Mouse (Mus musculus) MEL (cell line): ENCODE results near the gene 1110051M20Rik.

Experiments
- CHD2 ChIP-seq: IDR thresholded peaks from 2 replicates; pipeline ENCODE4 v1.6.1; 2011; ENCODE audit warnings: low read length, improper control_type of control experiment
- CTCF ChIP-seq, 3 experiments: IDR thresholded peaks in 2 of 3; conservative IDR thresholded peaks in 1 of 3; 2 replicates each; pipeline ENCODE4 v1.5.1; 2011 to 2012; ENCODE audit warnings: low read length in 3 of 3, low read depth in 2 of 3, mild to moderate bottlenecking in 2 of 3, improper control_type of control experiment in 1 of 3, inconsistent platforms in 1 of 3, mixed read lengths in 1 of 3, moderate library complexity in 1 of 3; ENCODE audit not compliant: control insufficient read depth in 1 of 3, insufficient read depth in 1 of 3, poor library complexity in 1 of 3, severe bottlenecking in 1 of 3
- E2F4 ChIP-seq: IDR thresholded peaks from 2 replicates; pipeline ENCODE4 v1.6.1; 2011; ENCODE audit warnings: low read depth, low read length, improper control_type of control experiment, borderline replicate concordance
- EP300 ChIP-seq, 2 experiments: IDR thresholded peaks; 2 replicates each; pipeline ENCODE4 v1.6.1; 2011; ENCODE audit warnings: improper control_type of control experiment in 2 of 2, low read length in 2 of 2, low read depth in 1 of 2, mild to moderate bottlenecking in 1 of 2
- HCFC1 ChIP-seq: IDR thresholded peaks from 2 replicates; pipeline ENCODE4 v1.6.1; 2012; ENCODE audit warnings: low read depth, mild to moderate bottlenecking, inconsistent platforms, low read length, improper control_type of control experiment, moderate library complexity
- MAZ ChIP-seq: IDR thresholded peaks from 2 replicates; pipeline ENCODE4 v1.6.1; 2012; ENCODE audit warnings: low read depth, mild to moderate bottlenecking, inconsistent platforms, low read length, improper control_type of control experiment
- MXI1 ChIP-seq: IDR thresholded peaks from 2 replicates; pipeline ENCODE4 v1.6.1; 2011; ENCODE audit warnings: mild to moderate bottlenecking, low read depth, low read length, improper control_type of control experiment
- POLR2A ChIP-seq, 2 experiments: IDR thresholded peaks; 2 replicates each; pipeline ENCODE4 v1.6.1; 2011 to 2012; ENCODE audit warnings: low read length in 2 of 2, mild to moderate bottlenecking in 2 of 2, control low read depth in 1 of 2, improper control_type of control experiment in 1 of 2, low read depth in 1 of 2, moderate library complexity in 1 of 2; ENCODE audit not compliant: control insufficient read depth in 1 of 2, insufficient read depth in 1 of 2, poor library complexity in 1 of 2
- POLR2AphosphoS2 ChIP-seq: IDR thresholded peaks from 2 replicates; pipeline ENCODE4 v1.6.1; 2011; ENCODE audit warnings: low read length, improper control_type of control experiment
- RCOR1 ChIP-seq: IDR thresholded peaks from 2 replicates; pipeline ENCODE4 v1.6.1; 2012; ENCODE audit warnings: low read depth, mild to moderate bottlenecking, inconsistent platforms, low read length, improper control_type of control experiment
- TAL1 ChIP-seq: IDR thresholded peaks from 2 replicates; pipeline ENCODE4 v1.6.1; 2012; ENCODE audit warnings: mild to moderate bottlenecking, inconsistent platforms, low read length, moderate library complexity, mixed read lengths
- ZC3H11A ChIP-seq: IDR thresholded peaks from 2 replicates; pipeline ENCODE4 v1.6.1; 2012; ENCODE audit warnings: low read depth, mild to moderate bottlenecking, inconsistent platforms, low read length, improper control_type of control experiment
- ZNF384 ChIP-seq: IDR thresholded peaks from 2 replicates; pipeline ENCODE4 v1.6.1; 2012; ENCODE audit warnings: low read depth, mild to moderate bottlenecking, inconsistent platforms, low read length, improper control_type of control experiment

DNA sequence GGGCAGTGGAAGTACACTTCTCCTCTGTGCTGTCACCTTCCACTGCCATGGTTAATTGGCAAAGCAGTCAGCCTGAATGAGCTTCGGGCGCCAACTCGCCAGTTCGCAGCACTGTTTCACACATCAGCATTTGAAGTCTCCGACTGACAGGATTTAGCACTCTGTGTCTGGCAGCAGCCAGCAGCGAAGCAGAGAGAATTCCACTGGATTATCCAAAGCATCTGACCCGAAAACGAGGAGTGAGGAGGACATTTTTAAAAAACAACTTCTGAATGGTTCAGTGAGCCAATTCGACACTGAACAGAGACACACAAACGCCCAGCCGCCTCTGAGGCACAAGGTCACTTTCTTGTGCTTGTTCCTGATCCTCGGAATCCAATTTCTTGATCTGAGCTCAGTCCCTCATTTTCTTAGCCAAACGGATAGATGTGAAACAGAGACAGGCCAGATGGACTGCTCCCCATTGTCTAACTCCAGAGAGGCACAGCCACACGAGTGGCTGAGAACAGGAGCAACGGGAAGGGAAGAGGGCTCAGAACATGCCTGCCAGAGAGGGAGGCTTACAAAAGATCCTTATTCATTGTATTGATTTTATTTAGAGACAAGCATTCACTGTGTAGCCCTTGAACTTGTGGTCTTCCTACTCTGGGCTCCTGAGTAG is 119.6 kb downstream of the 1110051M20Rik start:
- TF ChIP-seq CTCF (IDR thresholded peaks at IDR 0.05 in 2 of 3, conservative IDR thresholded peaks at IDR 0.05 in 1 of 3; ENCODE audit: control insufficient read depth in 1 of 3, insufficient read depth in 1 of 3, low read depth in 2 of 3, low read length in 3 of 3, poor library complexity in 1 of 3, severe bottlenecking in 1 of 3) = no peak
- no peak for TF ChIP-seq MAZ
- no peak for TF ChIP-seq POLR2AphosphoS2
- no peak for TF ChIP-seq EP300 (IDR thresholded peaks at IDR 0.05; ENCODE audit: low read depth in 1 of 2, low read length in 2 of 2)
- TF ChIP-seq ZNF384 = no peak
- TF ChIP-seq POLR2A (IDR thresholded peaks at IDR 0.05; ENCODE audit: control insufficient read depth in 1 of 2, insufficient read depth in 1 of 2, low read depth in 1 of 2, low read length in 2 of 2, poor library complexity in 1 of 2) = no peak
- no peak for TF ChIP-seq HCFC1
- TF ChIP-seq ZC3H11A = no peak
- no peak for TF ChIP-seq MXI1
- no peak for TF ChIP-seq RCOR1
- no peak for TF ChIP-seq E2F4
- no peak for TF ChIP-seq CHD2
- no peak for TF ChIP-seq TAL1
